Mouse (Mus musculus) megakaryocyte, embryonic 14.5 days (primary cell): Measurements from ENCODE around the gene Rgs14.

Experiments
- FLI1 ChIP-seq: IDR thresholded peaks from 2 replicates; pipeline ENCODE4 v1.6.1; 2012; ENCODE audit warnings: low read length, inconsistent platforms, mixed read lengths
- GATA1 ChIP-seq: IDR thresholded peaks from 3 replicates; pipeline ENCODE4 v1.6.1; 2012; ENCODE audit warnings: mixed read lengths, low read length, inconsistent platforms, borderline replicate concordance

DNA sequence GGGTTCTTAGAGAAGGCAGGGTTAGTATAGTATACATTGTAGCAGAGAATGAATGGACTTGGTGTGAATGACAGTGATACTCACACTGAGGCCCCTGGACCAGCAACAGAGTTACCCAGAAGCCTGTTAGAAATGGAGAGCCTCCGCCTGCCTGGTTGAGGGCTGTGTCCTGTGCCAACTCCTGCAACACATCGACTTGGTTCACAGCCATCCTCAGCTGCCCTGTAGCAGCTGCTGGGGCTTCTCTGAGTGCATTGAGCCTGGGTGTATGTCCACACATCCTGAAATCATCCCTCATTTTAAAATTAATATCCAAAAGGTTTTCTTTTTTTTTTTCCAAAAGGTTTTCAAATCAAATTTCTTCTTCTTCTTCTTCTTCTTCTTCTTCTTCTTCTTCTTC is 6.3 kb downstream of the Rgs14 start:
- TF ChIP-seq GATA1 (no peak), FLI1 (no peak)
